Mouse (Mus musculus) embryonic facial prominence, embryonic 11.5 days (tissue): ENCODE measurements around the gene Prpsap1. TPM values are rescaled to one million over a fixed set of nuclear protein-coding genes. Genes with fewer than 3 reads are reported as not detected.

Source experiments
- ATAC-seq: fragments of 200-750 bp; cut with Nextera tagmentation; replicated peaks from 2 replicates; pipeline ENCODE4 v1.8.0; 2017; ENCODE audit warnings: low read depth; ENCODE audit not compliant: insufficient number of reproducible peaks, low FRiP score, low TSS enrichment
- DNase-seq: peaks from one replicate; pipeline ENCODE4 v3.0.0-alpha.2; 2015; ENCODE audit warnings: low spot score
- H3K27ac ChIP-seq: fragments of 300-500 bp; sonication (generic); replicated peaks from 2 replicates; pipeline ENCODE4 v1.5.1; 2014; ENCODE audit warnings: mild to moderate bottlenecking, low read depth, low read length, control low read depth
- H3K27me3 ChIP-seq: fragments of 300-500 bp; sonication (generic); 2 replicates; pipeline ENCODE4 v1.6.1; 2014; ENCODE audit warnings: mild to moderate bottlenecking, low read length, moderate library complexity, mixed read lengths; ENCODE audit not compliant: control insufficient read depth, insufficient read depth
- H3K36me3 ChIP-seq: fragments of 300-500 bp; sonication (generic); replicated peaks from 2 replicates; pipeline ENCODE4 v1.6.1; 2014; ENCODE audit warnings: low read depth, mild to moderate bottlenecking, low read length, moderate library complexity, mixed read lengths; ENCODE audit not compliant: control insufficient read depth, insufficient read depth
- H3K4me1 ChIP-seq: fragments of 300-500 bp; sonication (generic); 2 replicates; pipeline ENCODE4 v1.6.1; 2014; ENCODE audit warnings: low read length, mixed read lengths; ENCODE audit not compliant: control insufficient read depth, insufficient read depth
- H3K4me2 ChIP-seq: fragments of 300-500 bp; sonication (generic); 2 replicates; pipeline ENCODE4 v1.6.1; 2014; ENCODE audit warnings: low read depth, mild to moderate bottlenecking, control low read depth, low read length, moderate library complexity
- H3K4me3 ChIP-seq: fragments of 300-500 bp; sonication (generic); 2 replicates; pipeline ENCODE4 v1.5.1; 2014; ENCODE audit warnings: low read depth, low read length, control low read depth
- H3K9ac ChIP-seq: fragments of 300-500 bp; sonication (generic); replicated peaks from 2 replicates; pipeline ENCODE4 v1.6.1; 2014; ENCODE audit warnings: mild to moderate bottlenecking, control low read depth, low read length
- H3K9me3 ChIP-seq: fragments of 300-500 bp; sonication (generic); replicated peaks from 2 replicates; pipeline ENCODE4 v1.6.1; 2016; ENCODE audit warnings: mild to moderate bottlenecking, low read length, inconsistent platforms, mixed read lengths; ENCODE audit not compliant: control insufficient read depth
- WGBS: fragments of 180-500 bp; shearing (Covaris S2); extraction: QIAGEN DNeasy Blood & Tissue Kit; methylation state at CpG from one replicate; pipeline ENCODE4 v1.1.7; 2014; 5-methylcytosine and 5-hydroxymethylcytosine counted together
- polyA plus RNA-seq: library from polyadenylated mRNA; unstranded; fragments of >200 nt; fragmentation: Nextera tagmentation; extraction: Ambion mirVana; gene quantifications from 2 replicates; pipeline ENCODE4 v1.2.1, GENCODE M21; 2014

The Prpsap1 gene
- polyA plus RNA-seq, 1 experiment from 2014 or later, result 171 TPM

GRCm38 (mm10) chr11:116432593-116433355 lies 61.2 kb downstream of the Prpsap1 start:
- no peak overlapping the region for H3K4me2 ChIP-seq
- no peaks in the 10 kb centered on the region; the same call in 1 of the 2 replicates for H3K4me1 ChIP-seq
- H3K9ac ChIP-seq, result no peak overlapping the region
- H3K9me3 ChIP-seq, result no peaks in the 10 kb centered on the region
- ATAC-seq (no peak), DNase-seq (no peak)
- H3K4me3 ChIP-seq, result no peak overlapping the region
- no peak overlapping the region; the same call in 1 of the 2 replicates for H3K27ac ChIP-seq
- H3K36me3 ChIP-seq, result peaks cover 8% of the 10 kb centered on the region
- 58% methylated on average over 8 of the region's 8 CpGs for WGBS
- H3K27me3 ChIP-seq, result no peaks in the 10 kb centered on the region

GRCm38 (mm10) chr11:116432127-116432526 lies 61.9 kb downstream of the Prpsap1 start:
- no peaks in the 10 kb centered on the region; the same call in 1 of the 2 replicates for H3K4me1 ChIP-seq
- WGBS, result 51% methylated on average over 6 of the region's 6 CpGs
- ATAC-seq, result no peak

GRCm38 (mm10) chr11:116431428-116432077 lies 62.4 kb downstream of the Prpsap1 start:
- no peaks in the 10 kb centered on the region for H3K27me3 ChIP-seq
- ATAC-seq (no peak), DNase-seq (no peak)
- no peaks in the 10 kb centered on the region; the same call in 1 of the 2 replicates for H3K4me1 ChIP-seq
- H3K9me3 ChIP-seq, result no peaks in the 10 kb centered on the region
- no peak overlapping the region for H3K9ac ChIP-seq
- H3K27ac ChIP-seq, result no peak overlapping the region
- no peaks in the 10 kb centered on the region for H3K36me3 ChIP-seq
- WGBS, result 40% methylated on average over 11 of the region's 11 CpGs
- no peak overlapping the region for H3K4me3 ChIP-seq
- no peak overlapping the region for H3K4me2 ChIP-seq

More at GRCm38 (mm10) chr11:116432127-116432526, 61.9 kb downstream of the Prpsap1 start:
- no peak for DNase-seq
- H3K4me3 ChIP-seq, result no peak overlapping the region
- no peak overlapping the region for H3K4me2 ChIP-seq
- no peaks in the 10 kb centered on the region for H3K9me3 ChIP-seq
- H3K36me3 ChIP-seq, result peaks cover 4% of the 10 kb centered on the region
- no peak overlapping the region for H3K27ac ChIP-seq
- no peaks in the 10 kb centered on the region for H3K27me3 ChIP-seq
- no peak overlapping the region for H3K9ac ChIP-seq

GRCm38 (mm10) chr11:116430723-116431427 lies 63.1 kb downstream of the Prpsap1 start:
- 41% methylated on average over 22 of the region's 22 CpGs for whole genome bisulfite sequencing
- H3K9ac ChIP-seq, result no peak overlapping the region
- ATAC-seq, result no peak
- H3K27me3 ChIP-seq, result no peaks in the 10 kb centered on the region
- H3K4me2 ChIP-seq, result no peak overlapping the region
- H3K27ac ChIP-seq, result no peak overlapping the region
- no peak overlapping the region for H3K4me3 ChIP-seq
- no peaks in the 10 kb centered on the region for H3K4me1 ChIP-seq
- no peak for DNase-seq
- H3K36me3 ChIP-seq, result no peaks in the 10 kb centered on the region
- H3K9me3 ChIP-seq, result no peaks in the 10 kb centered on the region

GRCm38 (mm10) chr11:116429862-116430613 lies 64.0 kb downstream of the Prpsap1 start:
- no peak overlapping the region for H3K9ac ChIP-seq
- no peak overlapping the region for H3K27ac ChIP-seq
- DNase-seq (no peak), ATAC-seq (no peak)
- H3K4me3 ChIP-seq, result no peak overlapping the region
- 78% methylated on average over 9 of the region's 9 CpGs for WGBS
- no peak overlapping the region for H3K4me2 ChIP-seq
- H3K27me3 ChIP-seq, result no peaks in the 10 kb centered on the region
- no peaks in the 10 kb centered on the region for H3K9me3 ChIP-seq
- no peaks in the 10 kb centered on the region for H3K36me3 ChIP-seq
- H3K4me1 ChIP-seq, result no peaks in the 10 kb centered on the region

- no peaks in the 10 kb centered on the region for H3K36me3 ChIP-seq
- no peaks in the 10 kb centered on the region for H3K27me3 ChIP-seq
- no peaks in the 10 kb centered on the region for H3K9me3 ChIP-seq
- H3K9ac ChIP-seq, result no peak overlapping the region
- ATAC-seq, result no peak
- no peak overlapping the region for H3K27ac ChIP-seq
- DNase-seq, result no peak
- no peaks in the 10 kb centered on the region for H3K4me1 ChIP-seq
- no peak overlapping the region for H3K4me2 ChIP-seq
- WGBS, result 45% methylated on average over 13 of the region's 13 CpGs
- H3K4me3 ChIP-seq, result no peak overlapping the region
These were observed 64.8 kb downstream of the Prpsap1 start for GRCm38 (mm10) chr11:116428872-116429859.
